Mouse (Mus musculus): ENCODE measurements at regions not wholly inside any gene's neighbourhood (a gene's known extent, or its start where the extent isn't known, plus 50 kb on each side); places are given as distances from the start of the nearest gene placed in this dataset.

DNA sequence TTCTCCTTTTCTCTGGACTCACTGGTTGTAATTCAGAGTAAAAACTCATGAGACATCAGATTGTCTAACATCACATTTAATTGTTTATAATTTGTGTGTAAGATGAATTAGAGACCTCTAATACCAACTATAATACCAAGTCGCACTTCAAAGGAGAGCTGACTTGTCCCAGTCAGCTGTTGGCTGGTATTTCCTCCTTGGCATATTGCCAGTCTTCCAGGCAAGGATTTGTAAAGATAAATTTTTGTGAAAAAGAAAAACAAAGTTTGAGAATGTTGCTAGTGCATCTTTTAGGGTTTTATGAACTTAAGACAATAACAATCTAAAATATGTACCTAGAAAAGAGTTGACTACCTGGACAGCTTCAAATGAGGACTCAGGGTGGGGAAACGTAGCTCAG is 321.7 kb upstream of the Gm5148 start:
- DNase-seq (ENCODE audit: low spot score), result no peak

DNA sequence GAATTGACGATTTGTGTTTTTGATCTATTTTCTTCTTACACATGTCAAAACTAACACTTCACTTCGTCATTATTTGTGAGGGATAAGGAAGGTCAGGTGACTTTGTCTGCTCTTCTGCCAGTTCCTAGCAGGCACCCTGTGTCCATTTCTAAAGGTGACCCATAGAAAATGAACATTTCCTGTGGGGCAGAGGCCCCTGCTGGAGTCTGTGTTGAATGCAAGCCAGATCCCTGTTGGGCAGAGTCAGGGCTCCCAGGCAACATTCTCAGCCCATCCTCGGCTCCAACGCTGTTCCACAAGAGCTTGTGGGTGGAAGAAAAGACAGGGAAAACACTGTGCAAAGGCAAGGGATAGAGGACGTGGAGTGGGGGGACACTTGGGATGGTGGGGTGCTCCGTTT is 321.2 kb upstream of the Gm5148 start:
- DNase-seq (ENCODE audit: low spot score), result no peak

DNA sequence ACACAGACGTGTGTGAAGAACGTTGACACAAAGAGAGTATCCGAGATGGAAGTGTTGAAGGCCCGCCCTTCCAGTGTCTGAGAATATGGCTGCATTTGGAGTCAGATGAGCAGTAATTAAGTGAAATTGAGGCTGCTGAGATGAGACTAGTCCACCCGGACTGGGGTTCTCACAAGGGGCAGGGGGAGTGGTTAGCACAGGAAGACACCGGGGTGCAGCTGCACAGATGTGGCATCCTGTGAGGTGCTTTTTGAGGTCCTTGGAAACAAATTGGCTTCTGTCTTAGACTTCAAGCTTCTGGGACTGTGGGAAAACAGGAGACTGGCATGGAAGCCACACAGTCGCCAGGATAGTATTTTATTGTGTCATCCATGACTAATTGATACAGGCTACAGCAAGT is 320.0 kb upstream of the Gm5148 start:
- no peak for DNase-seq (ENCODE audit: low spot score)

DNA sequence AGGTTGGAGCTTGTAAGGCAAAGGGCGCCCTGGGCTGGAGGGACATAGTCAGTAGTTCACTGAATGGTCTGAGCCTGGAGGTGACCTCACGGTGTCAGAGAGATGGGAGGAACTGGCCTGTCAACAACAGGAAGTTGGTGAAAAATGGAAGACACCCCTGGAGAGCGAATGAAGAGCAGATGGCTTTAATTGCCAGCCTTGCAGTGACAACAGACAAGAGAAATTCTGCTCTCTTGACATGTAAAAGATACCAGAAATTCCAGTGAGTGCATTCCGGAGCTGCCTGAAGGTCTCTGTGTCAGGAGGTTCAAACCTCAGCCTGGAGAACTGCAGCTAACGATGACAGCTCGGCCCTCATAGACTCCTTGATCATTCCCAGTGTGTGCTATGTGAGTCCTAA is 318.3 kb upstream of the Gm5148 start:
- DNase-seq (ENCODE audit: low spot score), result peak; percentile 52

DNA sequence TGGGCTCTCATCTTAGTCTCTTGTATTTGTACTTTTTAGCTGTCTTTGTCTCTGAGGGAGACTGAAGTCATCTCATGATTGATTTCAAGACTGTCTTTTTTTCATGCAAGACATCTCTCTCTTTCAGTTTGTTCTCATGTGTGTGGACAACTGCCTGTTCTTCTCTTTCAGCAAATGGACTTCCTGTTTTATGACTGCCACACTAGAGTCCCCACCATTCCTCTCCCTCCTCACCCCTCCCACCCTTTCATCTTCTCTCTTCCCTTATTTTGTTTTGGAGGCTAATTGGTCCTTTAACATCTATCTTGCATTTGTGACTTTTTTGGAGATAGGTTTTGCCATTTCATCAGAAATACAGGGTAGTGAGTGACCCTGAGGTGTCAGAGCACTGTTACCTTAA is 311.8 kb upstream of the Gm5148 start:
- DNase-seq (ENCODE audit: low spot score), result no peak

DNA sequence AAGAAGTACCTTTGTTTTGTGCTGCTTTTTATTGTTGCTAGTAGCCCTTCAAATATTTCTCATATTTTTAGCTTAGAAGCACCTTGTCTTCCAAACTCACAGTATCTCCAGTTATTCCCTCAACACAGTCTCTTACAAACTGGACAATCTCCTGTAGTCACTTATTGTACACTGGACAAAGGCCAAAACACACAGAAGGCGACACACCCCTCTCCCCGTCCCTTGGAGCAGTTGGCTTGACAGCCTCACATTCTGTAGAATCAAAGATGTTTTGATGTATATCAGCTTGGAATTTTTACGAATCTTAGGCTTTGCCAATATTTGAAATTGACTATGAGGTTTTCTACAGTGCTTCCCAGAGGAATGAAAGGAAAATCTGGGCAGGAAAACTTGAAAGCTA is 309.8 kb upstream of the Gm5148 start:
- DNase-seq (ENCODE audit: low spot score), result no peak

DNA sequence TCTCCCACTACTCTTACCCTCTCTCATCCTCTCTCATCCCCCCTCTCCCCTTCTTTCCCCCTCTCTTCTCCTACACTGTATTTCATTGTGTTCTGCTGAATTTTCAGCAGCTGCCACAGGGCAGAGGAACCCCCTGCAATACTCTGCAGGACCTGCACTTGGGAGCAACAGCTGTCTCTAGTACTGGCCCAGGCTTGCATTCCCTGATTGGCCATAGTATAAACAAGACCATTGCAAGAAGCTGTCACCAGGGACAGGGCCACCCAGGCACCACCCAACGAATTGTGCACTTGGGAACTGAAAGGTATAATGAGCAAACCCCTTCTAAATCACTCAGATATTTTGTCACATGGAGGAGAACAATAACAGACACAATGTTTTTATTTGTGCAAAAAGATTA is 290.5 kb upstream of the Gm5148 start:
- DNase-seq (ENCODE audit: low spot score), result no peak

DNA sequence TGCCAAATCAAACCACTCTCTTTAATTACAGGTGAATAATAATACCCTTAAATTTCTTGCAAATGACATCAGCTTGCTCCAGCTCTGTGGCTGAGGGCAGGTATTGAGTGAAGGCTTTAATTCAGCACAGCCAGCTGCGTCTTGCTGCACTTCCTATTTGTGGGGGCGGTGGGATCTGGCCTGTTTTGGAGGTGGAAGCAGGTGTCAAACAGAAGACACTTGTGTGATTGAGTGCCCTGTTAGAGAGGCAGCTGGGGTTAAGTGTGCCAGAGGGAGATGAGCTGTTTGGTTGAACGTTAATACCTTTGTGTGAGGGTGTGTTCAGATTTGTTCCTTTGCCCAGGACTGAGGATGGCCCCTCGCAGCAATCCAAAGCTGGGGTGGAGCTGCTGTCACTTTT is 284.9 kb upstream of the Gm5148 start:
- DNase-seq (ENCODE audit: low spot score), result no peak

DNA sequence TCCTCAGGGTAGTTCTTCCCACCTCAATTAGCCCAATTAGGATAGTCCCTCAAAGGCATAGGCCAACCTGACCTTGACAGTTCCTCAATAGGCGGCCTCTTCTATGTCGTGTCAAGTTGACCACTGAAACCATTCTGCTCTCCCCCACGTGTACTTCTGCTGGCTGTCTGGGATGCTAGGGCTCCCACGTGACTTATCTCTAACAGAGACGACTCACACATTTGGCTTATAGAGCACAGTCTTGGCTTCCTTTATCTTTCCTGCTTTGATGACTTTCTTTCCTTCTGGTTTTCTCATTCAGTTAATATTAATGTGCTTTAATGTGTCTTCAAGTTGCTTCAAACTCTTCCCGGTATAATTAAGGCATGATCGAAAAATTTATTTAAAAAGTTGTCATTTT is 284.0 kb upstream of the Gm5148 start:
- no peak for DNase-seq (ENCODE audit: low spot score)

DNA sequence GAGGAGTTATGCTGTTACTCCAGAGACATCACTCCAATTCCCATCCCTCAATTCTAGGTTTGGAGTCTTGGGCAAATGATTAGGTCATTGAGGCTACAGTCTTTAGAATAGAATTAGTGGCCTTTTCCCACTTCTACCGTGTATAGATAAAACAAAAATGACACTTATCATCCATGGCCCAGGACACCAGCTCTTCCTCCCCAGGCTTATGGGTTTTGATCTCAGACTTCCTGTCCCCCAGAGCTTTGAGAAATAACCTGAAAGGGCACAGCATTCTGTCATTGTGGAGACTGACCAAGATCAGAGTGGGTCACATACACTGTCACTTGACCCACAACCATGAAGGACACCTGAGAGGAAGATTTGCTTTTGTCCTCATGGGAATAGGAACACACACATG is 283.3 kb upstream of the Gm5148 start:
- no peak for DNase-seq (ENCODE audit: low spot score)

DNA sequence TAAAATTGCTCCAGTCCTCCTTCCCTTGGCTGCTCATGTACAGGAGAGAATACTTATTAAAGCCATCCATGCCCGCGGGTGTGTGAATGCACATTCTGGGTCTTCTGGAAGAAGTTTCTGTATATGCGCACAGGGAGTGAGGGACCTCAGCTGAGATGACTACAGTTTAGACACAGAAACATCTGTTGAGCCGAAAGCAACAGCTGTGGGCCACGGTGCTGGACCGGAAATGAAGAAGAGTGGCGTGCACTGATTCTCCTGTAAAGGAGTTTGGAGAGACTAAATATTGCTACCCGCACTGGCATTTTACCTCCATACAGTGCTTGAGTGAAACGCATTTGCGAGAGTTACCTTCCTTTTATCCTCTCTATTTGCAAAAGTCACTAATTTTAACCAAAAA is 278.0 kb upstream of the Gm5148 start:
- DNase-seq (ENCODE audit: low spot score), result no peak

DNA sequence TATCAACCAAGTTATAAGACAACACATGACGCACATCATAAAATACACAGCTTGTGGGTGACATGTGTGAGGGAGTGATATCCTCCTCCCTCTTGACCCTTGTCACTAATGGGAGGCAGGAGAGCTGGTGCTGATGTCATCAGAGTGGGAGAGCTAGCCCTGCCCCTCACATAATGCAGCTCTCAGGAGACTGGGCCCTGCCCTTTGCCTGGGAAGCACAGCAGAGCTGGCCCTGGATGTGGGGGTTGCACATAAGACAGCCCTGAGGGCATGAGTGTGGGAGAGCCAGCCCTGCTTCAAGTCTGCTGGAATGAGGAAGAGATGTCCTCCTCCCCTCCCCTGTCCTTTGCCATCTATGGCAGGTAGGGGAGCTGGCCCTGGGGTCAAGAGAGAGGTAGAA is 275.5 kb upstream of the Gm5148 start:
- no peak for DNase-seq (ENCODE audit: low spot score)

DNA sequence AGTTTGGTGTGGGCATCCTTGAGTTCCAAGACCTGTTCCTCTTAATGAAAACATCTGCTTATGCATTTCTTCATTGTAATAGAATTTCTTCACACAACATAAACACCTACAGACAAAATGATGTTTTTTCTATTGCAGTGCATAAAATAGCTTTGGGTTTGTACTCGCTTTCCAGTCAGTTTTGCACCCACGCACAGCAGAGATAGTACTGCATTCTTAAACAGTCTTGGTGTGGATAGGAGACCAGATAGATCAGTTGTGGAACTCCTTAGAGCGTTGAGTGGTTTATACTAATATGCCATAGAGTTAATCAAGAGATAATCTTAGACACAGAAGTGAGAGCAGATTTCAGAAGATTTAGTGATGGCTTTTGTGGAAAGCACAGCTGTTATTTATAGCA is 273.7 kb upstream of the Gm5148 start:
- DNase-seq (ENCODE audit: low spot score), result no peak

DNA sequence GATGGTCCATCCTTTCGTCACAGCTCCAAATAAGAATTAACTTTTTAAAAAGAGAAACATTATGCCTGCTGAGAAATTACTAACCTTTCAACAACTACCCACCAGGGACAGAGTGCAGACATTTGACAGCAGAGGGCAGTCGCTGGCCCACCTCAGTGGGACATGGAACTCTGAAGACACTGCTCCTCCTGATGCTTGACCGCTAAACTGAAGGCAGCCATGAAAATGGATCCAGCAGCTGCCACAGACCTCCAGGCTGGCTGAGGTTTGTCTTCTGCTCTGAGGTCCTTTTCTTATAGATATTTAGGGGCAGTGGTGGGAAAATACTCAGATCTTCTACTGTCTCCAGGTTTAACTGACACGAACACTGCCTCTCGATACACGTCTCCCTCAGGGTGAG is 265.7 kb upstream of the Gm5148 start:
- no peak for DNase-seq (ENCODE audit: low spot score)

DNA sequence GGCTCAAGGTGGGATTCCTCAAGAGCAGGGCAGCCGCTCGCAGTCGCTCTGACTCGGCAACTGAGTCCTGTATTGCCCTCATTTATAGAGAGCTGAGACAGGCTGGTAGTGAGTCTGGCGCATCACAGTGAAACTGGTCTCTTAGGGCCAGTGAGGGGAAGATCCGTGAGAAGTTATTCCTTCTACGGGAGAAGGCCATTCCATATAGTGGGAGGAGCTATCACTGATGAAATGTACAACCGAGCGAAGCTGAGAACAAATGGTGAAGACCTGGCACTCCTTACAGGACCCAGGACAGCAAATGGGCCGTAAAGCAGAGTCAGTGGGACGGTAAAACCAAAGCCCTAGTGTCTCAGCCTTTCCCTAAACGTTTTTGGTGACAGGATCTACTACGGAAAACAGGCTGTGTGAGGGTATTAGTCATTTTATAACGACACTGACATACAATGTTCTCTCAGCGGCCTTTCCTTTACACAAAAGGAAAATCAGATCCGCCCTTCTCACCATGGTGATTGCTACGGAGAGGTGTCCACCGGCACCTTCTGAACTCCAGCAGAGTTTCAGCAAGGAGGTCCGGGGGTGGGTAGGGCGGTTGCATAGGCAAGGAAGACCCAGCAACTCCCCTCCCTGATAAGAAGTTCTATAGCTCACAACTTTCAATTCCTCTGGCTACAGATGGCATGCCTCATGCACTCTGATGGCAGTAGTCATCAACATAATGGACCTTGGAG is 263.6 kb upstream of the Gm5148 start:
- no peak for DNase-seq (ENCODE audit: low spot score)

DNA sequence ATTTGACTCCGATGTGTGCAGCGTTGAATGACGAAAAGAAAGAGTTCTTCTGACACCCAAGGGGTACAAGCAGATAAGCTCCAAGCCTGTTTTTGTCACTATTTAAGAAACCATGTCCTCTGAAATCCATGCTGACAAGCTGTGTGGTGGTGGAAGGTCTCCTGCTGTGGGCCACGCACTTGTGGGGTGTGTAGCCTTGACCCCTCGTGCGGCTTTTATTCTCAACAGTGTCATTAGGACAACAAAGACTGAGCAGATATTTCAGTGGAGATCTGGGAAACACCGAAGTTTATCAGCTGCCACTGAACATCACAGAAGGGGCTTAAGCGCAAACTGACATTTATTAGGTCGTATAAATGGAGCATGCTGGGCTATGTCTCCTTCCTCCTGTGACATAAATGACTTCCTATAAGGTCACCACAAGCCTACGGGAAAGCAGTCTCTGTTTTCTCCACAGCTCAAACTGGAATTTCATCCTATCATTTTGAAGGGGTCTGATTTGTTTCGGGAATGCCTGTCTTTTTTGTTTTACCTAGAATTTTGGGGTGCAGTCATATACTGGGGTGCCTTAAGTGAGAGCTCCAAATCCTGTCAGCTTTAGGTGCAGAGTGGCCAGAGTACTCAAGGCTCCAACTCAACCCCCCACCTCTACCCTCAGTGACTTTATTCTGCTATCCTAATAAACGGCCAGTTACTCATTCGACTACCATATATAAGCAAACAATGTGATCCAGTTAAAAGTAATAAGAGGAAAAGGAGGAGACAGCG is 262.9 kb upstream of the Gm5148 start:
- DNase-seq (ENCODE audit: low spot score), result no peak

DNA sequence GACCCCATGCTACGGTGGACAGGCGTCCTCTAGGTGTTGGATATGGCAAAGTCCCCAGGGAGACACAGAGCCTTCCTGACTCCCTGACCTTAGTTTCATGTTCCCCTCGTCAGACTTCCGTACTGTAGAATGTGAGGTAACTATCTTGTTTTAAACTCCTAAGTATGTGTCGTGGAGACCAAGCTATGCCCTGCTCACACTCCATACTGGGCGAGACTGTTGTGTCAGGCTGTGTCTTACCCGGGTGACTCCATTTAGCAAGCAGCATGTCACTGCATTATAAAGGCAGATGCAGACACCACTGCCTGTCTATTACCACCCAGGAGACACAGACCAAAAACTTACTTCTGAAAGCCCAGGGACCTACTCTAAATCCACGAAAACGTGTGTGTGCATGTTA is 260.4 kb upstream of the Gm5148 start:
- no peak for DNase-seq (ENCODE audit: low spot score)

DNA sequence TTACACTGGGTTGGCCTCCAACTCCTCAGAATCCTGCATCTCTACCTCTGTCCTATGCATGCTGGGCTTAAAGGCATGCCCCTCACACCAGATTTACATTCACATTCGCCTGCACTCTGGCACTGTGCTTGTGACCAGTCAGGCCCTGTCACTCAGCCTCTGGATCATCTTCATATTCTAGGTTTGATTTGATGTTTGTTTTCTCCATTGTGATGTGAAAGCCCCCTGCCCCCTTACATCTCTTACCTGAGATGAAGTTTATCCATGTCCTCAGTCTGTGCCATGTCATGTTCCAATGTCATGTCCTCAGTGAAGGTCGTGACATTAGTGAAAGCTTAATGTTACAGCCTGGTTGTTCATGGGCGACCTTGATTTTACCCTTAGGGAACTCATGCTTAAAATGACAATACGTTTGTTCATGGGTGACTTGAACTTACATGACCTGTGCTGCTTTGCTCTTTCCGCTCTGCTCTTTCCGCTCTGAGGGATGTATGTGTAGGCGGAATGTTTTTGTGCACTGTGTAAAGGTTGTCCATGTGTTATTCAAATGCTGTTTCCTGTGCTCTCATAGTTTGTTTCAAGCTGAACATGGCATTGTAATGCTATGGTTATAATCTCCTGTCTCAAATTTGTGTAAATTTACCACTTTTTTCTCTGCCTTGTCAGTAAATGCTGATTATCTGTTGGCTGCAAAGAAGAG is 257.3 kb upstream of the Gm5148 start:
- no peak for DNase-seq (ENCODE audit: low spot score)

DNA sequence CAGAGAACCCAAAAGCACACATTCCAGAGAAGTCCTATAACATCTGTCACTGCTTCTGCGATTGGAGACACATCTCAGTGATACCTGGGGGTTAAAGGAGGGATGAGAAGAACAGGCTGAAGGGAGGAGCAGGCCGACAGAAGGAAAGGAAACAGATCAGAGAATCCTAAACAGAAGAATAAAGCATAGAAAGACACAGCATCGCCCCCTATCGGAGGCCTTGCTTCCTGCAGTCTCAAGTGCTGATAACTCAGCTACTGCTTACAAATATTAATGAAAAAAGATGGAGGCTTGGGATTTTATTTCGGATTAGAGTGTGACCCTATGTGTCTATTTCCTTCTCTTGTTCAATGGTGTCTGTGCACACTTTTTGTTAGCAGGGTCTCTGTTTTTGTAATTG is 255.6 kb upstream of the Gm5148 start:
- DNase-seq (ENCODE audit: low spot score), result no peak

DNA sequence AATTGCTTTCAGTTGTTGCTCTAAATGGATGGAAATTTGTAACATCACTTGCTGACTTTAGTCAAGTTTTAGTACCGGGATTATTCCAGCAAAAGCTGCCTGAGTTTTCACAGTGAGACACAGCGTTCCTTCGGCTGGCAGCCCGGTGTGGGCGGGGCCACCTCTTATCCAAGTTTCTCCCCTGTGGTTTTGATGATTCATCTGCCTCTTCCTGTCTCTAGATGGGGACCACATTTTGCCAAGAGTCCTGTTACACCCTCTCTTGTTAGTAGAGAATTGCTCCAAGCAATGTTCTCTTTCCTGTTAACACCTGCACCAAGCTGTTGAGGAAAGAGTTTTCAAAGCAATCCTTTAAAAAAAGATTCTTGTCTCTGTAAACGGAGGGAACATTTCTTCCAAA is 254.2 kb upstream of the Gm5148 start:
- DNase-seq (ENCODE audit: low spot score), result no peak

DNA sequence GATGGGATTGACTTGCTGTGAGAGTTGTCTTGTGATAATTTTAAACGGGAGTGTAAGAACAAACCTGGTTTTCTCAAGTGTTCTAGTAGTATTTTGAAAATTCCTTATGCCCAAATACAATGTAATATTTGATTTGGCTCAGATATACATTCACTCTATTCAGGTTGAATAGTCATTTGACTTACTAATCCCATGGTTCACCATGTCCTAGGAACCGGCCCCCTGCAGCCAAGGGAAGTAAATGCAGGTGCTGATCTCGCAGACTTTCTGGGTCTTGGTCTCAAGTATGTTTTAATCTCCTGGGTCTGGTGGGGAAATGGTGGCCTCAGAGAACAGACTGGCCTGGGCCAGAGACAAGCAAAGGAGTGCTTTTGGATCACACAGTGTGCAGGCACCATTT is 253.2 kb upstream of the Gm5148 start:
- no peak for DNase-seq (ENCODE audit: low spot score)

DNA sequence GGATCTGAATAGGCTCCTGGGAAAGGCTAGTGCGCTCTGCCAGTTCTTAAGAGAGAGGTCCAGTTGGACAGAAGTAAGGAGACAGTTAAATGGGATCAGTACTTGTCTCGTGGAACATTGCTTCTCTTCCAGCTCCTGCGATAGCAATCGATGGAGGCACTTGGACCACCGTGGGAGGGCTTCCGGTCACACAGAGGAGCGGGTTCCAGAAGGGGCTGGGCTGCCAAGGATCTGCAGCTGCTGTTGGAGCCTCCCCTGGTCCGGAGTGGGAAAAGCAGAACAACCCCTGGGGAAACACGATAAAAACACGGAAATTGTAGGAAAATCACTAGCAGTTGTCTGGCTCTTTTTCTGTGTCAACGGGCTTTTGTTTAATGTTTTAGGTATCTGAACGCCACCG is 252.3 kb upstream of the Gm5148 start:
- DNase-seq (ENCODE audit: low spot score), result no peak

DNA sequence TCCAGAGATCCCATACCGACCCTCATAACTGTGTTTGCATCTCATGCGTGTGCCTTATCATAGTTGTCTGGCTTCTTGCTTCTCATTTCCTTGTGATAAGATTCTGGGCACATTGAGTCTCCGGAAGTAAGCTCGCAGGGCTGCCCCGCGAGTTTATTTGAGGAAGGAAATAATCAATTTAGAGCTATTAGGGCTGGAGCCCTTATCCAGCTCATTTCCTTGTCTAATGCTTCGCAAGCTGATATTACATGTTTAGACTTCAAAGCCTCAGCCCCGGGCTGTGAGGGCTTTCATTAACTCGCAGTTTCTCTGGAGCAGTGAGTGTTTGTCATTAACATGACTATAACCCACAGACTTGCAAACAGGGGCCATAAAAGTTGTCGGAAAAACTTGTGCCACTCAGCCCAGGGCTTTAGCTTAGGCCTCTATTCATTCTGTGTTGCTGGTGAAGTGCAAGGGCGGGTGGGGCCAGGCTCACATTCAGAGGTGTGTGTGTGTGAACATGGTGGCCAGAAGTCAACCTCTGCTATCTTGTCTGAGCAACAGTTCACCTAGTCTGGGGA is 251.0 kb upstream of the Gm5148 start:
- DNase-seq (ENCODE audit: low spot score), result no peak
